Mouse (Mus musculus): ENCODE results near the gene Rfx3.

GRCm38 (mm10) chr19:27780030-27780429 lies 230.9 kb downstream of the Rfx3 start:
- TF ChIP-seq CTCF (IDR thresholded peaks at IDR 0.05) = peak; percentile 69
- no peak for TF ChIP-seq EP300 (IDR thresholded peaks at IDR 0.05)

Data from lung, postnatal 0 days (tissue).